Mouse (Mus musculus): ENCODE measurements around the gene 0610030E20Rik.

Gene 0610030E20Rik

GRCm38 (mm10) chr6:72371571-72371970 lies 24.5 kb downstream of the 0610030E20Rik start:
- no peak for DNase-seq

- DNase-seq, result no peak
Measured at GRCm38 (mm10) chr6:72373184-72373583, 26.1 kb downstream of the 0610030E20Rik start.

DNA sequence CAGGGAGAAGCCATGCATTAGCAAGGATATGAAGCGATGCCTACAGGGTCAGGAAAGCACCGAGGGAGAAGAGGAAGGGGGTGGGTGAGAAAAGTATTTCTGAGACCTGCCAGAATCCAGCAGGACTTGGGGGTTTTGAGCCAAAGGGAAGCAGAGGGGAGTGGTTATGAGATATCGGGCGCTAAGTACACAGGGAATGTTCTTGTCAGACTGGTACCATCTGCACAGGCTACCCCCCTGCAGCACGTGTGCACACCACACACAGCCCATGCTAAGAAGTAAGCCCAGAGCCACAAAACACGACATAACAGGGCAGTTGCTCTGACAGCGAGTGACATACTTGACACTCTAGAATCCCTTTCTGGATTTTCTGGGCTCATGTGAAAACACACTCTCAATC lies 27.1 kb downstream of the 0610030E20Rik start:
- no peak for DNase-seq

DNA sequence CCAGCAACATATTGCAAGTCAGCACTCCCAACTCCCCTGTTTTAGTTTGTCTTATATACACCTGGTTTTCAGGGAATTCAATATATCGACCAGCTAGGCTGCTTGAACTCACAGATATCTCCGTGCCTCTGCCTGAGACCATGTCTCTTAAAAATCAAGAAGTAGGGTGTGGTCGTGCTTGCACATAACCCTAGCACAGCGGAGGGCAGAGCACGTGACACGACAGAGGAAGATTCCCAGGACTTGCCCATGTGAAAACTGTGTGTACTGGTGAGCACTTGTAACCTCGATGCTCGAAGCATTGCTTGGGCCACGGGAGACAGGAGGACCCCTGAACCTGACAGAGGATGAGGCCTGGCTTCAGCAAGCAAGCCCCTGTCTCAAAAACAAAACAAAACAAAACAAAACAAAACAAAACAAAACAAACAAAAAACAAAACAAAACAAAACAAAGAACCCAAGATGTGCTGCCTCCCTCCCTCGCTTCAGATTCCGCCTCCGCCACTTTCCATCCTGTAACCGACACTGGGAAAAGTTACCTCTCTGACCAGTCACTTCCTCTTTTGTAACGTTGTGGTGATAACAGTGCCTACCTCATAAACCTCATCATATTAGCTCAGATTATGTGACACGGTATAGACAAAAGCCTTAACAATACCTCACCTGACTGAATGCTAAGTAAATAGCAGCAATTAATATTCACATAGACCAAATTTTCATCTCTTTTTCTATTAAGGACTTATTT lies 27.9 kb downstream of the 0610030E20Rik start:
- no peak for DNase-seq

DNA sequence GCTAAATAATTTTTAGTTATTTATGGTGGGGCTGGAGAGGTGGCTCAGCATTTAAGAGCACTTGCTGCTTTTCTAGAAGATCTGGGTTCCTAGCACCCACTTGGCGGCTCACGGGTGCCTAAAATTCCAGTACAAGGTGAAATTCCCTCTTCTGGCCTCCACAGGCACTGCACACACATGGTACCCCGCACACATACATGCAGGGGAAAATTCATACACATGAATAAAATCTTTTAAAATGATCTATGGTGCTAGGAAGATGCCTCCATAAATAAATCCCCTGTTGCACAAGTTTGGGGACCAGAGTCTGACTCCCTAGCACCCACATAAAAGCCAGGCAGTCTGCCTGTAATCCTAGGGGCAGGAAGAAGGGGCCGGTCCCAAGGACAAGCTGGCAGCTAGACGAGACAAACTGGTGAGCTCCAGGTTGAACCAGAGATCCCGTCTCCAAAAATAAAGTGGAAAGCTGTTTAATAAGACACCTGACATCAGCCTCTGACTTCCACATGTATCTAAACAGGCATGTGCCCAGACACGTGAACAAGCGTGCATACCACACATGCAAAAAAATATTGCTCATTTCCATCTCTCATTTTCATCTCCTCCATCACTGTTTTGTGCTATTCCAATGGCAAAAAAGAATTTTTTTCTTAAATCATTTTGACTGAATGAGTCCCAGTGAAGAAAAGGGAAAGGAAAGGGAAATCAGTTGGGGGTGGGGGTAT lies 31.6 kb downstream of the 0610030E20Rik start:
- no peak for DNase-seq

DNA sequence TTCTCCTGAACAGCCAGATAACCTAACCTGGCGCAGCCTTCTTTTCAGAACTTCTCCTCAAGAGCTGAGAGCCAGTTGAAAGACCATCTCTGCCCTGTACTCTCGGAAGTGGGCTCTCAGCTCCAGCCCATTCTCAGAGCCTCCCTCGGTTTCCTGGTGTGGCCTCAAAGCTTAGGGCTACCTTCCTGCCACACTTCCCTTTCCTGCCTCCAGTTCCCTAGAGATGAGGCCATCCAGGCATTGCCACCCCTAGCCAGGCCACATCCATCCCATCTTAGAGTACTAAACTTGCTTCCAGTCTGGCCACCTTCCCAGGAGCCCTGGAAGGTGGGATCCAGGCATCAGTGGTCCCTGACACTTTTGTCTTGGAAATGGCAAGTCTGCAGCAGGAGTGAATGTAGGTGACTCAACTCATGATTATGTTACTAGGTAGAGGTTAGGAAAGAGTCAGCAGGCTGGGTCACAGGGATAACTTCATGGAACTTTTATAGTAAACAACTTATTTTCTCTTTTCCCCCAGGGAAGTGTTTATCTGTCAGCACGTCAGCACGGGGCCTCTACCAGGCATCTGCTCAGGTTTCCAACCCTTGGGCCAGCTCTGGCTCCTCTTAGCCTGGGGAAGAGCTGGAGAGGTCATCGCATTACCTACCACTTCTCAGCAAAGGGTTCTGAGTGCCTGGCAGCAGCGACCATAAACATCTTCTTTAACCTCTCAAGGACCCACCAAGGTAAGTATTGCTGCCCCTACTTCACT lies 32.4 kb downstream of the 0610030E20Rik start:
- no peak for DNase-seq

- no peak for DNase-seq
Measured at GRCm38 (mm10) chr6:72380131-72380770, 33.1 kb downstream of the 0610030E20Rik start, which contains the start of gene Vamp5. TSS of gene Vamp5 (minus strand) at chr6:72380468.

DNA sequence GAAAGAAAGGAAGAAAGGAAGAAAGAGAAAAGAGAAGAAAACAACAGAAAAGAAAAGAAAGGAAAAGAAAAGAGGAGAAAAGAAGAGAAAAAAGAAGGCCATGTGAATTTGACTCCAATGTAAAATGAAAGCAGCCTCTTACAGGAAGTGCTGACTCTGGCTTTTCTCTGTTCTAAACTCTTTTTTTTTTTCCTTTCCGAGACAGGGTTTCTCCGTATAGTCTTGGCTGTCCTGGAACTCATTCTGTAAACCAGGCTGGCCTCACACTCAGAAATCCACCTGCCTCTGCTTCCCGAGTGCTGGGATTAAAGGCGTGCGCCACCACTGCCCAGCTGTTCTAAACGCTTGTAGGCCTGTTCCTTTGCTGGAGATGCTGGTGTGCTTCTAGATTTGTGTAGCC lies 35.4 kb downstream of the 0610030E20Rik start:
- DNase-seq, result no peak

DNA sequence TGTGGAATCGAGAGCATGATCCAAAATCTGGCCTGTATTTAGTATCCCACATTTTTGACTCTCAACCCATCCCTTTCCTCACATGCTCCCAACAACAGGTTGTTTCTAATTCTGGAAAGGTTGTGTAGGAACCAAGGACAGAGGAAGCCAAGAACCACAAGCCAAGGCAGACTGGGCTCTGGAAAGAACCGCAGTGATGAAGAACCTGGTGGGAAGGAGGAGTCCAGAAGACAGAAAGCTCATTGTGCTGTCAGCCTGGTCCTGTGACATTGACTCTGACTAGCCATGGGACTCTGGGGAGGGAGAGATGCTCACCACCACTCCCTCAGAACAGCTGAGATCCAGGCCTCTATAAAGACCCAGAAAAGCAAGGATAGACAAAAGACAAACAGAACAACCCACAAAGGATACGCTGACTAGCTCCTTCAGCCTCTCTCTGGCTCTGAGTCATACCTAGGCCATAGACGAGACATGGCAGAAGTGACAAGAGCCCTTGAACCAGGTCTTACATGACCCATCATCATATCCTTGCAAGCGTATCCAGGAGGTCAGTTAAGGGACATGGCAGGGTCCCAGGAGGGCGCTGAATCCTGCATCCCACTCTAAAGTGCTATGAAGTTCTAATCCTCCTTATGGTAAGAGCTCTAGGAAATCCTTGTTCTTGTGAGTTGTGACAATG lies 36.2 kb downstream of the 0610030E20Rik start:
- no peak for DNase-seq

- DNase-seq, result no peak
Measured at GRCm38 (mm10) chr6:72383952-72384351, 36.8 kb downstream of the 0610030E20Rik start.

GRCm38 (mm10) chr6:72385258-72385657 lies 38.1 kb downstream of the 0610030E20Rik start:
- DNase-seq, result no peak

GRCm38 (mm10) chr6:72386561-72386960 lies 39.4 kb downstream of the 0610030E20Rik start:
- DNase-seq, result no peak

DNA sequence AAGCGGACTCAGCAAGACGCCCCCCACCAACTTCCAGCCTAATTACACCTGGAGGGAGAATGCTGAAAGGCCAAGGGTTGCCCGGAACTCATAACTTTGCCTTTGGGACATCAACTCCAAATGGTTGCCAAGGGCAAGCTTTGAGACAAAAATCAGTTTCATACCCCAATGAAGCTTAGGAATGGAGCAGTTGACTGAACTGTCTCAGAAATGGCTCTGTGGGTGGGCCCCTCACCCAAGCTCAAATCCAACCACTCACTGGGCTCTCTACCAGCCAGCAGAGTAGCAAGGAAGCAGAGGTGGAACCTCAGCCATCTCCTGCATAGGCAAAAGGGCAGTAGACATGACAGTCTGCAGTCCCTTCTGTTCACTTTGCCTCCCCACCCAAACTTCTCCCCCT lies 40.7 kb downstream of the 0610030E20Rik start:
- DNase-seq, result no peak

- no peak for DNase-seq
Measured at GRCm38 (mm10) chr6:72388266-72388665, 41.1 kb downstream of the 0610030E20Rik start.

DNA sequence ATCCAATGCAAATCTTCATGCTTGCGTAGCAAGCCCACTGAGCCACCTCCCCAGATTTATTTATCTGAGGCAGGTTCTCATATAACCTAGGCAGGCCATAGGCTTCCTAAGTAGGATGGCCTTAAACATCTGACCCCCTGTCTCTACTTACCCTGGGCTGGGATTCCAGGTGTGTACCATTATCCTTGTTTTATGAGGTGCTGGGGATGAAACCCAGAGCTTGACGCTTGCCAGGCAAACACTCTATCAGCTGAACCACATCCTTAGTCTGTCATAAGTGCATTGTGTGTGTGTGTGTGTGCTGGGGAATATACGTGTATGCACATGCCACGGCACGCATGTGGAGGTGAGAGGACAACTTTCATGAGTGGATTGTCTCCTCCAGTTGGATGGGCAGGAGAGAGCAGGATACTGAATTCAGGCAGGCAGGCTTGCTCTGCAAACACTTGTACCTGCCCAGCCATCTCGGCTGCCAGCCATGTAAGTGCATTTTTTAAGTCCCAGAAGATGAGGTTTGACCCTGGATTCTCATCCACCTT lies 41.7 kb downstream of the 0610030E20Rik start:
- DNase-seq, result no peak

DNA sequence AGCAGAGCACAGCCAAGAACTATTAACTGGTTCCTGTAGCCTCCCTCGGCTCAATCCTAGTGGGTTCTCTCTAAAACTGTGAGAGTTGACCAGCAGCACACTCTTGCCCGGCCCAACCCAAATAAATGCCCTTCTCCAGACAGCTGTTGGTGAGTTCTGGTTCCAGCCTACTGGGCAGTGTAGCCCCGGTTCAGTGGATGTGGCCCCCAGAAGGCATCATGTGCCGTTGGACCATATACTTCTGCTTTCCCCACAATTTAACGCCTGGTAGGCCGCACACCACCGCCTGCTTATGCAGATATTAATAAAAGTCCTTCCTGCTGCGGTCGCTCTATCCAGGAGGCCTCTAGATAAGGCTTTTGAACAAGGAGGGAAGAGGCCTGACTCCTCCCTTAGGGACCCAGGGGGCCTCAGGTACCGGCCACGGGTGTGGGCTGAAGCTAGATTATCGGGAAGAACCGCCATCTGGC lies 42.4 kb downstream of the 0610030E20Rik start:
- no peak for DNase-seq

DNA sequence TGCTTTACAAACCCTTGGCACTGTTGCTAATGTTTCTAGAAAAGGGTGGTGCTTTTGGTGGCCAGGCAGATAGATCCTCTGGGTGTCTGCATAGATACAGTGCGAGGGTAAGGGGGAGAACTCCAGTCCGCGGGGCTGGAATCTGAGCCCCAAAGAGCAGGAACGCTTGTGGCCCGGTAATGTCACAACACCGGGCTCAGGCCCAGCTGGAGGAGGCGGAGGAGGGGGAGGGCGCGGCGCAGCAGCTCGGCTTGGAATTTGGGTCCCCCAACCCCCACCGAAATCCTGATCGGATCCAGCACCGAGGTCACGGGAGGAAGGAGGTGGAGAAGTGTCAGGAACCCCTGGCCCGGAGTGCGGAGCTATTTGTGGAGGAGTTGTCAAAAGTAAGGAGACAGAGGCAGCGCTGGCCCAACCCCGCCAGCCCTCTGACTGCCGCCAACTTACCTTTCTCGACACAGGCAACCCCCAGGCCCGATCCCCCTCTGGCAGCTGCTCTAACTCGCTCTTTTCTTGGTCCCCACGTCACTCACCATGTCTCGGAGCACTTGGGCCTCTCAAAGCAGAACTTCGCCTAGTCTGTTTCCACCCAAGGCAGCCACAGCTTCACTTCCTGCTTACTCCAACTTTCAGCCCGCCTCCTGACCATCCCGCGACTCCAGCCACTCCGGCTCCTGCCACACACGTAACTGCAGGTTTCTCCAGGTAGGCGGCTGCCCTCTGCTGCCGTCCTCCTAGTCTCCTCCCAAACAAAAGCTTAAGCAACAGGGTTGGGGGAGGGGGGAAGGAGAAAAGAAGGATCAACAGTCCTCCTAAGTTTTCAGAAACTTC lies 43.0 kb downstream of the 0610030E20Rik start, which contains the start of gene Vamp8:
Gene Vamp8, minus strand, starts transcription at position 763 of the 831 bp plus-strand sequence.
- peak; percentile 63 for DNase-seq

DNA sequence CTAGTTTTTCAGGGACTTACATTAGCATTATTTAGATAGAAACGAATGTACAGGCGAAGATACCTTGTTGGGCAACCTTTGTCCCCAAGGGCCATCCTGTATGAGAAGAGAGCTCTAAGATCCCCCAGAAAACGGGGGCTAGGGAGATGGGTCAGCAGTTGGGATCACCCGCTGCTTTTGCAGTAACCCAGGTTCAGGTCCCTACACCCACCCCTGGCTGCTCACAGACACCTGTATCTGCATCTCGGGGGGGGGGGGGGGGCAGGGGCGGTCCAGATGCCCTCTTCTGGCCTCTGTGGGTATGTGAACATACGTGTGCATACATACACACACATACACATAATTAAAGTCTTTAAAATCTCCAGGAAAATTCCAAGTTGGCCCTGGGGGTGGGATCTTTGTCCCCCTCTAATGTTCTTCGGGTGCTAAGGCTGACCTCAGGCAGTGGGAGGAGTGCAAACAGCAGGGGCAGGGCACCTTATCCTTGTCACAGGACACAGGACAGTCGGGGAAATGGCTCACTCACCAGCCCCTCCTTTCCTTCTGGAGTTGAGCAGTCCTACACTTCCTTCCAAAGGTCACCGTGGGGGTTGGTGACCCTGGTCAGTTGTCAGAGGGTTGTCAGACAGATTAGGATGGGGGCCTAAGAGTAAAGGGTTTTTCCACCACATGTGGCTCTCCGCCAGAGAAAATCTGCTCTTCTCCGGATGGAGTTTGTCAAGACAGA lies 43.8 kb downstream of the 0610030E20Rik start:
- DNase-seq, result no peak

DNA sequence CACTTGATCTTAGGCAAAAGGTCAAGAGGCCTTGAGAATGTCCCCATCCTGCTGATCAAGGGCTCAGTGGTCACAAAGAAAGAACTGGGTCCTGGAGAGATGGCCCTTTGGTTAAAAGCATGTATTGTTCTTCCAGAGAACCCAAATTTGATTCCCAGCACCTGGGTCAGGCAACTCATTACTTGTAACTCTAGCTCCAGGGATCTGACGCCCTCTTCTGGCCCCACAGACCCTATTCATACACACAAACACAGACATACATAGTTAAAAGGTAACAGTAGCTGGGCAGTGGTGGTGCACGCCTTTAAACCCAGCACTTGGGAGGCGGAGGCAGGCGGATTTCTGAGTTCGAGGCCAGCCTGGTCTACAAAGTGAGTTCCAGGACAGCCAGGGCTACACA lies 45.2 kb downstream of the 0610030E20Rik start:
- DNase-seq, result no peak

DNA sequence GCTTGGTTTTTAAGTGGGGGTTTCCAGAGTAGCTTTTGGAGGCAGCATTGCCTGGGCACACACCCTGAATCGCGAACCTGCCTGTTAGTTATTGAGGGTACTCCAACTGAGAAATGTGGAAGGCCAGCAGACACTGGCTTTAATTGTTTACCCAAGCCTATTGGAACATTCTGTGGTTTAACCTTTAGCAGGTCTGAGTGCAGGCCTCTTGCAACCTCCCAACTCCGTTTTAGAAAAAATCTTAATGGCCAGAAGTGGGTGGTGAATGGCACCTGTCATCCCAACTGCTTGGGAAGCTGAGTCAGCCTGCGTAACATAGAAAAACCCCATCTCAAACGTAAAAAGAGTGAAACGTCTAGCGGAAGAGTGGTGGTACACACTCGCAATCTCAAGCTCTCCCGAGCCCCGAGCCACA lies 49.7 kb downstream of the 0610030E20Rik start:
- DNase-seq, result no peak

Measured in cerebellum, adult 11-12 months (tissue).